Mouse (Mus musculus) frontal cortex, adult (tissue): ENCODE measurements at regions not wholly inside any gene's neighbourhood (a gene's known extent, or its start where the extent isn't known, plus 50 kb on each side); places are given as distances from the start of the nearest gene placed in this dataset.
A peak's percentile ranks its signal among the peaks of the same experiment; 100 is the strongest.
"Not testable (repeated sequence)": the region's sequence is repeated elsewhere in the genome, so short reads cannot be mapped to it uniquely, and the experiment has no call there.

ENCODE experiments used
- ATAC-seq: cut with Nextera tagmentation; 2 replicates; pipeline ENCODE4 v1.9.2; 2017; ENCODE audit warnings: mild to moderate bottlenecking, moderate library complexity, mixed read lengths; ENCODE audit not compliant: low TSS enrichment

GRCm38 (mm10) chr15:11479166-11479944, 79.9 kb upstream of the Tars start:
- peak; percentile 27; the same call in 1 of the 2 replicates for ATAC-seq

- no peak for ATAC-seq
Measured at GRCm38 (mm10) chr15:11476248-11476647, 76.8 kb upstream of the Tars start.

GRCm38 (mm10) chr15:11463341-11463740, 63.9 kb upstream of the Tars start:
- no peak for ATAC-seq

- ATAC-seq: not testable (repeated sequence)
Measured at GRCm38 (mm10) chr15:11461575-11461974, 62.1 kb upstream of the Tars start.

- ATAC-seq: no peak
Measured at GRCm38 (mm10) chr15:11459306-11459705, 59.8 kb upstream of the Tars start.

- ATAC-seq: no peak
Measured at GRCm38 (mm10) chr15:11457278-11457677, 57.8 kb upstream of the Tars start.

- ATAC-seq: no peak
Measured at GRCm38 (mm10) chr15:11455982-11456381, 56.5 kb upstream of the Tars start.

GRCm38 (mm10) chr15:11455366-11455785, 55.9 kb upstream of the Tars start:
- no peak for ATAC-seq

- ATAC-seq: no peak
Measured at GRCm38 (mm10) chr15:11453997-11454396, 54.5 kb upstream of the Tars start.

GRCm38 (mm10) chr15:11451635-11452034, 52.2 kb upstream of the Tars start:
- ATAC-seq: no peak
